Mouse (Mus musculus) embryonic fibroblast, embryonic 13.5 days (primary cell): ENCODE data around the gene Hivep1. TPM values are rescaled to one million over a fixed set of nuclear protein-coding genes. Genes with fewer than 3 reads are reported as not detected.

Experiments
- H3K27ac ChIP-seq: 2 replicates; pipeline ENCODE4 v1.5.1; 2012; ENCODE audit warnings: low read length, control low read depth, inconsistent platforms; ENCODE audit not compliant: insufficient read depth
- H3K4me1 ChIP-seq: 2 replicates; pipeline ENCODE4 v1.6.1; 2011; ENCODE audit warnings: low read length; ENCODE audit not compliant: control insufficient read depth, insufficient read depth
- H3K4me3 ChIP-seq: 2 replicates; pipeline ENCODE4 v1.5.1; 2011; ENCODE audit warnings: mild to moderate bottlenecking, control low read depth, low read length; ENCODE audit not compliant: insufficient read depth
- CTCF ChIP-seq: IDR thresholded peaks from 2 replicates; pipeline ENCODE4 v1.5.1; 2011; ENCODE audit warnings: mild to moderate bottlenecking, control low read depth, low read length, moderate library complexity, borderline replicate concordance; ENCODE audit not compliant: insufficient read depth
- POLR2A ChIP-seq: IDR thresholded peaks from 2 replicates; pipeline ENCODE4 v1.6.1; 2011; ENCODE audit warnings: low read depth, mild to moderate bottlenecking, control low read depth, low read length, moderate library complexity
- polyA plus RNA-seq: library from polyadenylated mRNA; stranded (reverse); fragments of >200 nt; gene quantifications from 2 replicates; pipeline ENCODE4 v1.2.4, GENCODE M21; 2011; ENCODE audit warnings: low read depth; ENCODE audit not compliant: missing spikeins, insufficient read length

Hivep1 gene
- polyA plus RNA-seq, 1 experiment = 21.0 TPM

- Histone ChIP-seq H3K27ac (peak overlapping the region; percentile 89), H3K4me3 (no peak overlapping the region), H3K4me1 (peaks cover 11% of the 10 kb centered on the region)
- no peak for TF ChIP-seq POLR2A
- TF ChIP-seq CTCF = no peak
Measured at GRCm38 (mm10) chr13:42108483-42109215, 56.8 kb downstream of the Hivep1 start.

GRCm38 (mm10) chr13:42110416-42110815, 58.6 kb downstream of the Hivep1 start:
- Histone ChIP-seq H3K27ac (no peak overlapping the region), H3K4me3 (no peak overlapping the region), H3K4me1 (peaks cover 11% of the 10 kb centered on the region)
- no peak for TF ChIP-seq CTCF

- no peak overlapping the region for H3K27ac ChIP-seq
- no peak overlapping the region for H3K4me3 ChIP-seq
- TF ChIP-seq CTCF = no peak
- peaks cover 15% of the 10 kb centered on the region for H3K4me1 ChIP-seq
Measured at GRCm38 (mm10) chr13:42112071-42112470, 60.2 kb downstream of the Hivep1 start.

GRCm38 (mm10) chr13:42112748-42113147, 60.9 kb downstream of the Hivep1 start:
- TF ChIP-seq CTCF (no peak), POLR2A (no peak)
- Histone ChIP-seq H3K27ac (no peak overlapping the region), H3K4me3 (no peak overlapping the region), H3K4me1 (peaks cover 13% of the 10 kb centered on the region)

- no peak overlapping the region for H3K4me3 ChIP-seq
- no peak for TF ChIP-seq CTCF
- no peak for TF ChIP-seq POLR2A
- H3K27ac ChIP-seq = no peak overlapping the region
- peaks cover 7% of the 10 kb centered on the region; the same call in 1 of the 2 replicates for H3K4me1 ChIP-seq
Measured at GRCm38 (mm10) chr13:42113601-42114000, 61.8 kb downstream of the Hivep1 start.

- TF ChIP-seq CTCF (no peak), POLR2A (no peak)
- H3K27ac ChIP-seq = peak overlapping the region; percentile 58; the same call in 1 of the 2 replicates
- H3K4me3 ChIP-seq = no peak overlapping the region
- peaks cover 9% of the 10 kb centered on the region for H3K4me1 ChIP-seq
Measured at GRCm38 (mm10) chr13:42116301-42116700, 64.5 kb downstream of the Hivep1 start.

- Histone ChIP-seq H3K27ac (no peak overlapping the region), H3K4me3 (no peak overlapping the region), H3K4me1 (peaks cover 9% of the 10 kb centered on the region)
- TF ChIP-seq POLR2A (no peak), CTCF (no peak)
Measured at GRCm38 (mm10) chr13:42119062-42119461, 67.2 kb downstream of the Hivep1 start.

- Histone ChIP-seq H3K27ac (no peak overlapping the region), H3K4me1 (peaks cover 5% of the 10 kb centered on the region), H3K4me3 (no peak overlapping the region)
- TF ChIP-seq CTCF (no peak), POLR2A (no peak)
Measured at GRCm38 (mm10) chr13:42121106-42121776, 69.4 kb downstream of the Hivep1 start.

- H3K4me3 ChIP-seq = no peak overlapping the region
Measured at GRCm38 (mm10) chr13:42121777-42122682, 70.2 kb downstream of the Hivep1 start.

More at GRCm38 (mm10) chr13:42121777-42122682, 70.2 kb downstream of the Hivep1 start:
- TF ChIP-seq CTCF = no peak
- TF ChIP-seq POLR2A = no peak
- Histone ChIP-seq H3K27ac (no peak overlapping the region), H3K4me1 (peaks cover 5% of the 10 kb centered on the region)
